Mouse (Mus musculus) myocyte (in vitro differentiated cells): ENCODE measurements around the gene Emp2. TPM values are rescaled to one million over a fixed set of nuclear protein-coding genes. Genes with fewer than 3 reads are reported as not detected.

Experiments
- H3K27me3 ChIP-seq: one replicate; pipeline ENCODE4 v1.6.1; 2011; ENCODE audit not compliant: control insufficient read depth, insufficient read depth, insufficient read length
- H3K36me3 ChIP-seq: one replicate; pipeline ENCODE4 v1.6.1; 2011; ENCODE audit not compliant: control insufficient read depth, insufficient read depth
- H3K4me2 ChIP-seq: one replicate; pipeline ENCODE4 v1.6.1; 2011; ENCODE audit warnings: low read depth, control low read depth
- H3K4me3 ChIP-seq: one replicate; pipeline ENCODE4 v1.5.1; 2011; ENCODE audit warnings: mild to moderate bottlenecking, control low read depth, moderate library complexity
- H3K79me2 ChIP-seq: one replicate; pipeline ENCODE4 v1.6.1; 2011; ENCODE audit not compliant: control insufficient read depth, insufficient read depth
- H3ac ChIP-seq: one replicate; pipeline ENCODE4 v1.6.1; 2011; ENCODE audit not compliant: control insufficient read depth, insufficient read length
- CEBPB ChIP-seq: IDR thresholded peaks from 2 replicates; pipeline ENCODE4 v1.6.1; 2011; ENCODE audit warnings: mild to moderate bottlenecking, moderate library complexity; ENCODE audit not compliant: poor library complexity, insufficient read depth, severe bottlenecking
- E2F4 ChIP-seq: IDR thresholded peaks from one replicate; pipeline ENCODE4 v1.6.1; 2011; ENCODE audit warnings: mild to moderate bottlenecking, control low read depth, moderate library complexity; ENCODE audit not compliant: insufficient read depth
- MAX ChIP-seq: IDR thresholded peaks from one replicate; pipeline ENCODE4 v1.6.1; 2011; ENCODE audit warnings: low read depth, mild to moderate bottlenecking, control low read depth
- MYOD1 ChIP-seq, 3 experiments: IDR thresholded peaks; one replicate each; pipeline ENCODE4 v1.6.1; 2011; ENCODE audit warnings: control low read depth in 2 of 3, low read depth in 2 of 3, mild to moderate bottlenecking in 2 of 3, moderate library complexity in 1 of 3; ENCODE audit not compliant: insufficient read length in 2 of 3, control insufficient read depth in 1 of 3
- MYOG ChIP-seq, 3 experiments: IDR thresholded peaks; one replicate each; pipeline ENCODE4 v1.6.1; 2011; ENCODE audit warnings: control low read depth in 2 of 3, low read depth in 2 of 3, mild to moderate bottlenecking in 2 of 3; ENCODE audit not compliant: insufficient read length in 2 of 3, control insufficient read depth in 1 of 3, insufficient read depth in 1 of 3
- POLR2A ChIP-seq: IDR thresholded peaks from one replicate; pipeline ENCODE4 v1.6.1; 2011; ENCODE audit warnings: low read depth, mild to moderate bottlenecking, control low read depth, moderate library complexity; ENCODE audit not compliant: insufficient read length
- POLR2AphosphoS2 ChIP-seq: IDR thresholded peaks from one replicate; pipeline ENCODE4 v1.6.1; 2011; ENCODE audit warnings: low read depth, control low read depth; ENCODE audit not compliant: insufficient read length
- REST ChIP-seq: IDR thresholded peaks from one replicate; pipeline ENCODE4 v1.6.1; 2011; ENCODE audit warnings: mild to moderate bottlenecking, control low read depth, moderate library complexity; ENCODE audit not compliant: insufficient read depth, insufficient read length
- SRF ChIP-seq: IDR thresholded peaks from one replicate; pipeline ENCODE4 v1.6.1; 2011; ENCODE audit warnings: low read depth; ENCODE audit not compliant: control insufficient read depth, insufficient read length
- TCF12 ChIP-seq: IDR thresholded peaks from one replicate; pipeline ENCODE4 v1.6.1; 2011; ENCODE audit warnings: mild to moderate bottlenecking, control low read depth; ENCODE audit not compliant: poor library complexity, insufficient read depth, severe bottlenecking
- TCF3 ChIP-seq: IDR thresholded peaks from one replicate; pipeline ENCODE4 v1.6.1; 2011; ENCODE audit warnings: low read depth, control low read depth; ENCODE audit not compliant: insufficient read length
- USF1 ChIP-seq: IDR thresholded peaks from one replicate; pipeline ENCODE4 v1.6.1; 2011; ENCODE audit warnings: low read depth, mild to moderate bottlenecking, control low read depth, moderate library complexity
- polyA plus RNA-seq: library from polyadenylated mRNA; unstranded; fragments of >200 nt; fragmentation: generic; extraction: Trizol; gene quantifications from one replicate; pipeline ENCODE4 v1.2.1, GENCODE M21; 2012; ENCODE audit warnings: missing spikeins

Gene Emp2
- polyA plus RNA-seq, 1 experiment = 212 TPM

DNA sequence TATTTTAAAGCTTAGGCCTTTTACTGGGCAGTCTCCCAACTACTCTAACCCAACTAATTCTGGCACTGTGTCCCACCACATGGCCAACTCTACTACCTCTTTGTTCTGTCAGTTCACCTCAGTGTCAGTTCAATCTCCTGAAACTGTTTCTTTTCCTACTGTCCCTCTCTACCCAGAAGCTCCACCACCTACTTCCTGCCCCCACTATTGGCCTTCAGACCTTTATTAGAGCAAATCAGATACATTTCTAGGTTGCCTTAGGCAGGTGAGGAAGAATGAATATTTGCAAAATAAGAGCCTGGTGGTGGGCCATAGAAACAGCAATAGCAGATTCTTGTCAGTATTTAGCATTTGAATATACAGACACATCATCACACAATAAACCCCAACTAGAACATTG is 77.2 kb downstream of the Emp2 start:
- Histone ChIP-seq H3K4me2 (no peak overlapping the region), H3K36me3 (no peaks in the 10 kb centered on the region), H3ac (no peak overlapping the region), H3K4me3 (no peak overlapping the region), H3K27me3 (no peaks in the 10 kb centered on the region), H3K79me2 (no peaks in the 10 kb centered on the region)
- TF ChIP-seq E2F4 = no peak
- no peak for TF ChIP-seq CEBPB
- no peak for TF ChIP-seq MYOG (IDR thresholded peaks at IDR 0.05; ENCODE audit: control insufficient read depth in 1 of 3, insufficient read depth in 1 of 3, insufficient read length in 2 of 3, low read depth in 2 of 3)
- no peak for TF ChIP-seq POLR2AphosphoS2
- no peak for TF ChIP-seq POLR2A
- TF ChIP-seq USF1 = no peak
- no peak for TF ChIP-seq TCF3
- no peak for TF ChIP-seq REST
- TF ChIP-seq SRF = no peak
- no peak for TF ChIP-seq TCF12
- TF ChIP-seq MYOD1 (IDR thresholded peaks at IDR 0.05; ENCODE audit: control insufficient read depth in 1 of 3, insufficient read length in 2 of 3, low read depth in 2 of 3) = no peak
- TF ChIP-seq MAX = no peak

Other genes starting within 250 kb of the Emp2 start
- gene Rpl39l, start 143.7 kb downstream of the Emp2 start, polyA plus RNA-seq = not detected
- not detected for gene Atf7ip2, start 121.3 kb downstream of the Emp2 start, polyA plus RNA-seq
- 21.8 TPM for gene Tekt5, start 81.5 kb upstream of the Emp2 start, polyA plus RNA-seq
- 38.8 TPM for gene Nubp1, start 98.0 kb upstream of the Emp2 start, polyA plus RNA-seq
- 2.6 TPM for gene Tvp23a, start 133.4 kb upstream of the Emp2 start, polyA plus RNA-seq
- 0.01 TPM for gene Ciita, start 166.1 kb upstream of the Emp2 start, polyA plus RNA-seq
- gene Dexi, start 229.1 kb upstream of the Emp2 start, polyA plus RNA-seq = 20.8 TPM
- 15.5 TPM for gene Clec16a, start 231.4 kb upstream of the Emp2 start, polyA plus RNA-seq